Mouse (Mus musculus): Measurements from ENCODE around the gene Il18rap.

Il18rap gene

GRCm38 (mm10) chr1:40514851-40515585 is at the start of gene Il18rap:
Il18rap (plus strand) TSS chr1:40515362.
- DNase-seq (ENCODE audit: low read depth): peak; percentile 45

- DNase-seq (ENCODE audit: low read depth): no peak
Observed at GRCm38 (mm10) chr1:40465477-40466430, 49.4 kb upstream of the Il18rap start, which contains the start of gene Il18r1. Il18r1 (plus strand) TSS chr1:40465552.

DNA sequence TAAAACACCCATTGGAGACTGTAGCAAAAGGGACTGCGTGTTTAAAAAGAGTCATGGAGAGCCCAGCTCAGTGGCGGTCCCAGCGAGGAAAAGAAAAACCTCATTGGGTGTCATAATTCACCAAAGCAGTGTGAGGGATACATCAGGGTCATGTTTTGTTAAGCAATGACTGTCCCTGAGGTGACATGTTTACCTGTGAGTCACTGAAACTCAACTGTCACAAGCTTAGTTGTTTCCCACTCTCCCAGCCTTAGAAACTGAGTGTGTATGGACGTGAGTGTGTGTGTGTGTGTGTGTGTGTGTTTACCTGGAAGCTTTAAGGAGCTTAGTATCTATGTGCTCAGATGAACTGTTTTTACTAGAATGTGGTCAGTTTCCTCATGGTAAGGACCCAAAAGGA is 47.9 kb upstream of the Il18rap start:
- no peak for DNase-seq (ENCODE audit: low read depth)

DNA sequence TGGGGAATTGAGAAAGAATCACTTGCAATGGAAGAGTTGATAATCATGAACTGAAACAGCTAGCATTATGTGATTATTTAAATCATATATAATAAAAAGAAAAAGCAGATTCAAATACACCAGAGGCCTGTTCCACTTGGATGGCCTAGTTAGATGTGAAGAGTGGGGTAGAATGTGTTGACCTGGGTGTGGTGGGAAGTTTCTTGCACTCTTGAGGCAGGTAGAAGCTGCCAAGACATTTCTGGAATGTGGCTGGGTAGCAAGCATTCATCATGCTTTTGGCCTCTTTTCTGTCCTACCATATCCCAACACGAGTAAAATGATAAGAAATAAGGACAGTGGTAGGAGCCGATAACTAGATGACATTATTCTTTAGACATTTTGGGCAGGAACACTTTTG is 46.4 kb upstream of the Il18rap start:
- DNase-seq (ENCODE audit: low read depth): no peak

DNA sequence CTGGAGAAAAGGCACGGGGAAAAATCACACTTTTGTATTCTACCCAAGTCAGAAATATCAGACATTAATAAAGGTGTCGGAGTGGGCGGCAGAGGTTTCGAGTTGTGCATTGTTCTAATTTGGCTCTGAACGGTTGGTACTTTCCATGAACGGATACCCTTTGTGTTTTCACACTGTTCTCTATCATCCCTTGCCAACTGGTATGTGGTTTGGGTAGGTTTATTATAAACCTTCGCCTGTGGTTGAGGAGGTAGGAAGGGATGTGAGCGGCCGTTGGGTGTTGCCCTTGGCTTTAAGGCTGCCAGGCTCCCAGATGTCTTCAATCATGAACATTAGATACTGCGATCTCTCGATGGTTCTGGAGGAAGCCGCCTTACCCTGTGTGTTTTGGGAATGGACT is 45.3 kb upstream of the Il18rap start:
- no peak for DNase-seq (ENCODE audit: low read depth)

- DNase-seq (ENCODE audit: low read depth): no peak
Observed at GRCm38 (mm10) chr1:40472401-40472800, 42.8 kb upstream of the Il18rap start.

GRCm38 (mm10) chr1:40473640-40474039 is 41.5 kb upstream of the Il18rap start:
- no peak for DNase-seq (ENCODE audit: low read depth)

GRCm38 (mm10) chr1:40474336-40474735 is 40.8 kb upstream of the Il18rap start:
- DNase-seq (ENCODE audit: low read depth): no peak

DNA sequence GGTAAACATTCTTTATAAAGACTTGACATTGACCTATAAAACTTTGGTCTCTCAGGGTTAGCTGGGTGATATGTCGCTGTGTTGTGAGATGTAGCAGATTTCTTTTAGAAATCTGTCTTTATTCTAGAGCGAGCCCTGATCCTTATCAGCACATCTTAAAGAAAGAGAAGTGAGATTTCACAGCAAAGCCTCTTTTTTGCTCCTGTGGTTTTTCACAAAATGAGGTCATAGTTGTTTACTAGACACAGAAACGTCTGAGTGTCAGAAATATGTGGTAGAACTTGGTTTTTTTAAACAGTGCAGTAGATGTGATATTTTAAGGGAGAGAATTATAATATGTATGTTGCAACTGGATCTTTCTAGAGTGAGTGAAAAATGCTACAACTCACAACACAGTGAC is 39.5 kb upstream of the Il18rap start:
- DNase-seq (ENCODE audit: low read depth): peak; percentile 25

- DNase-seq (ENCODE audit: low read depth): no peak
Observed at GRCm38 (mm10) chr1:40476756-40477155, 38.4 kb upstream of the Il18rap start.

DNA sequence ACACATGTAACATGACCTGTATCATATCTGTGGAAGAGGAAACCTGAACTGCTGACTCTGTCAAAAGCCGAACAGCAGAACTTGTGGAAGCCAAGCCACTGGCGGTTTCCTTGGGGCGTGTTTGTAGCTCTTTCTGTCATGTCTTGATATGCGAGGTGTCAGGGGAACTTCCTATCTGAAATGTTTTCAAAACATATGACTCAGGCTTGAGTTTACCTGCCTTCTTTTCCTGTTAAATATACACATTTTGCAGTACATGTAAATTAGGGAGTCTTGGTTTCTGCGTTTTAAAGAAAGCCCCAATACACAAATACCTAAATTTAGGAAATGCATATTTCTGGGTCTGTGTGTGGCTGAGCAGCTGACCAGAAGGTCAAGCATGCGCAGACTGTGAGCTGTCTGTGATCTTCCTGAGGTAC is 35.6 kb upstream of the Il18rap start:
- DNase-seq (ENCODE audit: low read depth): no peak

GRCm38 (mm10) chr1:40494594-40494993 is 20.6 kb upstream of the Il18rap start:
- no peak for DNase-seq (ENCODE audit: low read depth)

DNA sequence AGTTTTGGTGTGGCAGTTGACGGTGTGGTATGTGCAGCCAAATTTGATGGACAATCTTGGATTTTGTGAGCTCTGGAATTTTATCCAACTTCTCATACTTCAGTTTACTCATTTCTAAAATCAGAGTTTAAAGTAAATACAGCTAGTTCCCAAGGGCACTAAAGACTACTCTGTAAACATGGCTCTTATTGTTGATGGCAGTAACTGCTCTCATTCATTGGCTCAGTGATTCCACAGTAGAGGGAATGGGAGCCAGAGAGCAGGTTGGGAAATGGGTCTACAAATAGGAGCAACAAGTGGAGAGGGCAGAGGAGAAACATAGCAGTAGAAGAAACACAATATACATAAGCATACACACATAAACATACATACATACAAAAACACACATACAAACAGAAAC is 15.5 kb upstream of the Il18rap start:
- no peak for DNase-seq (ENCODE audit: low read depth)

DNA sequence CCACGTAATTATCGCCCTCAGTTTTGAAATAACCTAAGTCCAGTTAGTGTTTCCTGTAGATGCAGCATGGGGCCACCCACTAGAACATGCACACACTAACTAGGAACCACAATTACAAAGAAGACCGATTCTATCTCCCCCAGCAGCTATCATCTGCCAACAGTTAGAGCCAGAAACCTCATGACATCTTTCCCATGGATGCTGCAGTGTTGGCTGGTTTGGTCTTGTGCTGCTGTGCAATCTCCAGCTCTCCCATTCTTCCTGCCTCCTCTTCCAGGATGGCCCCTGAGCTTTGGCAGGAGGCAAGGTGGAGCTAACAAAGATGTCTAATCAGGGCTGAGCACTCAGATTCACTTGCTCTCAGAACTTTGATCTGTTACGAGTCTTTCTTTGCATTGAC is 14.0 kb upstream of the Il18rap start:
- no peak for DNase-seq (ENCODE audit: low read depth)

DNA sequence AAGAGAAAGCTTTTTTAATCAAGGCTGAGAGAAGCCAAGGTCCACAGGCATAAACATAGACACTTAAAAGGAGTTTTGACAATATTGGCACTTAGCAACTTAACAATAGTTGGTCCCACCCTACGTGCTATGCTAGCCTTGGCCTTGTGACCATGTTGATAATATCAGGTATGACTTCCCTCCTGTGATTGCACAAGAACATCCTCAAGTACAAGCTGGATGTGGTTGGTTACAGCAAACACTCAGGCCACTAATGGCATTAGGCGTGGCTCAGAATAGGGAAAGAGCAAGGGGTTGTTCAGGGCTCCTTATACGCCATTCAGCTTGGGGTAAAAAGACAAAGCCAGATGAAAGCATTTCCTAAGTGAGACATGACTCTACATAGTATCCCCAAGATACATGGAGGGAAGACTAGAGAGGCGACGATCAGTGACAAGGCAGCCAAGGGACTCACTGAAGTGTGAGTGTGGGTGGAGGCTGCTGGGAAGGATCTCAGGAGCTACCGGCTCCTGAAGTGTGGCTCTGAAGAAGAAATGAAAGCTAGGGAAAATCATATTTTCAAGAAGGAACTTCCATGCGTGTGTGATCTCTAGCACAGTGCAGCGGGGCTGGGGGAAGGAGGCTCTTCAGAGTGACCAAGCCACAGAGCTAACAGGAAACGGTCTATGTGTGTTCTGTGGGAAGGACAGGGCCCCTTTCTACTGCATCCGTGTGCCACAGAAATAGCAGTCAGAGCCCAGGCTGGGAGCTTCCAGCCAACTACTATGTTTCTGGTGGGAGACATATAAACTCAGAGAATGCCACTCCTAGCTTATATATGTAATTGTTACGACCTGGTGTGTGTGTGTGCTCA is 13.4 kb upstream of the Il18rap start:
- DNase-seq (ENCODE audit: low read depth): no peak

GRCm38 (mm10) chr1:40504548-40504947 is 10.6 kb upstream of the Il18rap start:
- no peak for DNase-seq (ENCODE audit: low read depth)

DNA sequence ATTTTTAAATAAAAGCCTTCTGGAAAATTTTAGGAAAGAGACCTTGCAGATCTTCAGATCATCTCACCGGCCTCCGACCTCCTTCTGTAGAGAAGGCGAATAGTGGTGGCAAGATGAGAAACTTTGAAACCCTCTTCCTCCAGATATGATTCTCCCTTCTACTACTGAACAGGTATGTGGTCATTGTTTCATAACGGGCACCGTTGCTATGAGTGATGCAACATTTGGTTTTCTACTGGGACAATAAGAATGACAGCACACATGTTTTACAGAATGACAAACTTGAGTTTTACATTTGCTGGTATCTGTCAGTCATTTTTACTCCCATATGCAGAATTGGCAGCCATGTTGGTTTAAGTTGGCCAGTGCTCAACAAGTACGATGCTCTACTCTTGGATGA is 1.2 kb downstream of the Il18rap start:
- no peak for DNase-seq (ENCODE audit: low read depth)

DNA sequence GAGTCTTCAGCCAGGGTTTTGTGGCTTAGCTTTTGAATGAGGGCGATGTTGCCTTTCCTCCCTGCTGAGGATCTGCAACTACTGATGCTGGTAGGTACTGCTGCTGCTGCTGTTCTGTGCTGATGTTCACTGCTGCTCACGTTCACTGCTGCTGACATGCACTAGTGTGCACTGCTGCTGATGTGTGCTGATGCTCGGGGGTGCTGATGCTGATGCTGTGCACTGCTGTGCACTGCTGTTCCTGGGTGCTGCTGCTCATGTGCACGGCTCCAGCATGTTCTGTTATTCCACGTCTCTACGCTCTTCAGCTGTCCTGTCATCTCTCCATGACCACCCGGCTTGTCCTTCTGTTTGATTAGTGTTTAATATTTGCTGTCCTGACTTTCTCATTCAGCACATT is 7.8 kb downstream of the Il18rap start:
- no peak for DNase-seq (ENCODE audit: low read depth)

GRCm38 (mm10) chr1:40523971-40524722 is 9.0 kb downstream of the Il18rap start:
- no peak for DNase-seq (ENCODE audit: low read depth)

DNA sequence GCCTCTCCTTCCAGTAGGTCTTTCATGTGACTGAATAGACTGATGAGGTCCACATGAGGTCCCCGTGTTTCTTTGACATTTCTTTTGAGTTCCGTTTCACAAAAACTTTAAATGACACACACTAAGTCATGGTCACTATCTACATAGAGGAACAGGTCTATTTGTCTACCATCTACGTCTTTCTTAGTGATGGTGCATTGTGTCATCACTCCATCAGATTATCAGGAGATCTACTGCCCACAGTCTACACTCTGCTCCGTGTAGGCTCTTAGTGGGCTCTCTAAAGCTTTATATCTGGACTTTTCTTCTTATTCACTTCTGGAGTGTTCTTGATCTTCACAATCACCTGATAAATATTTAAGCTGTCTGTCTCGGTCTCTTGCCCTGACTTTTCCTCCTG is 14.1 kb downstream of the Il18rap start:
- no peak for DNase-seq (ENCODE audit: low read depth)

DNA sequence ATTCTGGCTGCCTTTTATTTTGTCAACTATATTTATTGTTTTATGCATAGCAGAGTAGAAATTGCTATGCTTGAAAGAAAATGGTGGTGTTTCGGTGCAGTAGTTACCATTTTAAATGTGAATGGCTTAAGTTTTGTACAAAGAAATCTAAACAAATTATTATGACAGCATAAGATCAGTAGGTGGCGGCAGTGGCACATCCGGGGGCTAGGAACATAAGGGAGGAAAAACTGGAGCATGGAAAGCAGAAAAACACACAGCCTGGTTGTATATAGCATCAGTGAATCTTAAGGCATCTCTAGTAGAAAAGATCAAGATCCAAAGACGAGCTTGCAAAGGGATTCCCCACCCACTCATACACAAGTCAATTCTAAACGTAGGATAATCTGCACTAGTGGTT is 22.4 kb downstream of the Il18rap start:
- DNase-seq (ENCODE audit: low read depth): no peak
